Mouse (Mus musculus) adrenal gland, postnatal 10 days (tissue): ENCODE data around the gene Colq. TPM values are rescaled to one million over a fixed set of nuclear protein-coding genes. Genes with fewer than 3 reads are reported as not detected.
"Not testable (repeated sequence)": the region's sequence is repeated elsewhere in the genome, so short reads cannot be mapped to it uniquely, and the experiment has no call there.

Experiments
- DNase-seq: peaks from one replicate; pipeline ENCODE4 v3.0.0; 2021; ENCODE audit warnings: mixed read lengths
- long read RNA-seq, 2 experiments: library from polyadenylated mRNA; stranded (forward); transcript quantifications; one replicate each; pipeline ENCODE4 v2.0.0; 2021
- total RNA-seq, 2 experiments: library from RNA; stranded (reverse); gene quantifications; 2 replicates each; pipeline ENCODE4 v1.2.3; 2021

Colq gene
- total RNA-seq = 1 to 10 TPM; 1.1 to 4.0 TPM
- long read RNA-seq, experiment 1, partial matches to known transcripts = 0 of 1 reads
- long read RNA-seq, experiment 1, other reads (novel, unspliced or antisense) = 0 of 1 reads
- long read RNA-seq, experiment 2 = 0 reads

DNA sequence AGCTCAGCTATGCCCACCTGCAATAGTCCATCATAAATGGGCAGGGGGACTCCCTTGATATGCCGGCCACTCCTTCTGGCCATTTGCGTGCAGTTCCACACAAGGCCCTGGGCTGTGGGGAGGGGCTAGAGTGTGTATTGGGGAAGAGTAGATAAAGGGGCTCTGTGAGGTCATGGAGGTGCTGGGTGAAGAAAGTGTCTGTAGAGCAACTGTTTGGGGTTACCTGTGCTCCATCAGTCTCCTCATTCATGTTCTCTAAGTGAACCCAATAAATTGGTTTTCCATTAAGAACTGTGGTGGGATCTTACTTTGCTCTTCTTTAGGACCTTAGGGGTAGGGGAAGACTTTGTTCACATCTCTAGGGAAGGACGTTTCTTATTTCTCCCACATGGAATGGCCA, at the start of gene Colq:
TSS of gene Colq (minus strand) at position 101 of the 400 bp plus-strand sequence.
- DNase-seq = no peak

DNA sequence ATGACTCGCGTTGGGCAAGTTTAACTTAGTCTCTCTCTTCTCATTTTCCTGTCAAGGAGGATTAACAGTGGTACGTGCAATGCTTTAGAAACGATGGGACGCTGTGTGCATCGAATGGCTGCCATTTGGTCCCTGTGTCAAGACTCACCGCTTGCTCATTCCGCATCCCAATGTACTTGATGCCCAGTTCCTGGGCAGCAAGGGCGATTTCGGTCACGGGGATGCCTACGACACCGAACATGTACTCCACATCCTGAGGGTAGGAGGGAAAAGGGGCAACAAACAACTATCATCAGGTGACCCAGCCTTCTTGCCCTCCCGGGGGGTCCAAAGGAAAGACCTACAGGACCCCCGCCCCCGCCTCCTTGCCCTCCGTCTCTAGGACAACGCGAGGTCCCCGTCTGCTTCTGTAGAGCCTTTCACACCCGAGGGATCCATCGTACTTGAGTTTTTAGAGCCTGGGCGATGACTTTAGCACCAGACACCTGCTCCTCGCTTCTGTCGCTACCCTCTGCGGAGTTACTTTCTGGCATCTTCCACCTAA, 49.3 kb upstream of the Colq start, which contains the start of gene Gm49387:
TSS of gene Gm49387 (minus strand) at position 533 of the 544 bp plus-strand sequence.
- DNase-seq = no peak

DNA sequence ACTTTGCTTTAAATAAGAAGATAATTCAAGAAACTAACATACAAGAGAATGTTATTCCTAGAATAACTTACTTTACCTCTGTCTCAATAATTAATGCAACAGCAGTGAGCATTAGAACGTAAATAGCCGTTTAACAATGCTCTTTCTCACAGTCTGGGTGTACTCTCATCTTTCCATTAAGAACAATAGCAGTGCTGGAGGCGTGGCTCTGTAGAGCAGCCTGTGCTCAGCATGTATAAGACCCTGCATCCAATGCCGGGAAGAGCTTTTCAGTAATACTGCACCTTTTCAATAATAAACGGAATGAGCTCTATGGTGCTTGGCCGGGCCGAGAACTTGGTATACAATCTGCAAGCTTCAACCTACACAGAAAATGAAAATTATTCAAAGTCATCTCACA, 39.5 kb upstream of the Colq start:
- DNase-seq = no peak

DNA sequence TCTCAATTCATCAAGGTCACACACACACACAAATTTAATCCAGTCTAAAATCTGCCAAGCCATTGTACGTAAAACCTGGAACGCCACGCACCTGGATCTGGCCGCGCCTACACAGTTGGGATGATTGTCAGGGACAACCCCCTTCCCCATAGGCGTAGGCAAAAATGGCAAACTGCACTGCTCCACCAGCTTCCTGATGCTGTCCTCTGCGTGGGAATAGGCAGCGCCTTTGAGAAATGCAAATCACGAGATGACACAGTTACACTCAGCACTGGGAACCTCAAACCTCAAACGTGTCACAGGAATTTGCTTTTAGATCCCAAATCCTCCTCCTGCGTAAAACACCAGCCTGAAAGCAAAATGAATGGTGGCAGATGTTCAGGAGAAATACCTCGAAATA, 31.6 kb upstream of the Colq start:
- DNase-seq = no peak

DNA sequence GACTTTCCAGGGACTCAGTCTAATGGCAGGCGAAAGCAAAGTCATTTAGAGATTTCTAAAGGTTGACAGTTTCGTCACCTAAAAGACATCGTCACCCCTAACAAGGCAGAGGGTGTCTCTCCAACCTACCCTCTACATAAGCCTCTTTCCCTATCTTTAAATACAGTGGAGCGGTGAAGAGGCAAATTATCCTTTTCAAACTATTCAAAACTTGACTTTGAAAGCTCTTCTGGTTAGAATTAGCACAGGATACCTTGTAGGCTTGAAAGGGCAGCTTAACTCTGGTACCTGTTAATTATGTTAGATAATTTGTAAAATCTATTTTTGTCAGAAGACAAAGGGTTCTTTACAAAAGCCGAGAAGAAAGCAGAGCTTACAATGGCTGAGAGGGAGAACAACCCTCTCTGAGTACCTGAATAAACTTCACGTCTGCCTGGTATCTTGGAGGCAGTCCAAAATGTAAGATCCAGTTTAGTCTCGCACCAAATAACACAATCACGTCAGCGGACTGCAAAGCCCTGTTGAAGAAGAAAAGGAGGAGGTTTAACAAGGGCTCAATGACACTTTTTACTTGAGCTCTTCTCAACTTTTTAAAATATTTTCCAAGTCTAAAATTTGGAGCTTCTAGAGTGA, 29.6 kb upstream of the Colq start:
- no peak for DNase-seq

DNA sequence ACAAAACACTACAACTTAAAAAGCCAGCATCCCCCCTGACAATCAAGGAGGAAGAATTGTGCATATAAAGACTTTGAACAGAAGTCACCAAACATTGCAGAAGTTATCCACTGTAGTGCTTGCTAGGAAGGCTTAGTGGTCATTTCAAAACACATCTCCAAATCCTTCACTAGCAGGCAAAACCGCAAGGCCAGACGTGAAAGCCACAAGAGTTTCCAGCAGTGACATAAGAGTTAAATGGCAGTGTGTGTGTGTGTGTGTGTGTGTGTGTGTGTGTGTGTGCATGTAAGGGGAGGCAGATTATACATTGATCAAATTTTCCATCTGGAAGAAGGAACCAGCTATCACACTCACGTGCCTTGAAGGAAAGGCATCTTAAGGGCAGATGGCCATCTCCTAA, 26.9 kb upstream of the Colq start:
- DNase-seq = no peak

DNA sequence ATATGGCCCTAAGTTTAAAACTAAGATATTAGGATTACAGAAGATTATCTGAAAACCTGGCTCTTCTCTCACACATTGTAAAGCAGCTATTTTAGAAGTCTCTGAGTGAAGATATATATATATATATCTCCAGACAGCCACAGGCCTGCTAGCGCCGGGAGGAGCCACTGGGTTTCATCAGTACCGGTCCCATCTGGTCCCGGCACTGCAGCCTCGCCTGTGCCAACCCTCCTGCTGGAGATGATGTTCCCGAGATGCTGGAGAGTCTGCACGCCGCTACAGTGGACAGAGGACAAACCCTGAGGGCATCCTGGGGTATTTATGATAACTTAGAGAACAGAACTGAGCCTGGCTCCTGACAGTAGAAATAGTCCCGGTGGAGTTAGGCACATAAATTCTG, 26.1 kb upstream of the Colq start:
- no peak for DNase-seq

DNA sequence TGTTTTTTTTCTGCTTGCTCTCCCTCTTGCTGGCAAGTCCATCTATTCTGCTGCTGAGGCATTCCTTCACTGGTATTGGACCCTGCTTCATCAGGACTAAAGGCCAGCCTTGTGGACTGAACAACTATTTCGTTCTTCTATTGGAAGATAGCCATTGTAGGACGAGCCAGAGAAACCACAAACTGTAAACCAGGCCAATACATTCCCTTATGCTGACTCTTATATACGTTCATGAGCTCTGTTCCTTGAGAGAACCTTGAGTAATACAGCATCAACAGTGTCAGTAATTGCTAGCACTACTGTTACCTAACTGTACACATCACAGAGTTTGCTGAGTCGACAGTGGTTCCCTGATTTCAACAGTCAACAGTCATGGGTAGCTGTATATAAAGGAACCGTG, 22.5 kb upstream of the Colq start:
- no peak for DNase-seq

DNA sequence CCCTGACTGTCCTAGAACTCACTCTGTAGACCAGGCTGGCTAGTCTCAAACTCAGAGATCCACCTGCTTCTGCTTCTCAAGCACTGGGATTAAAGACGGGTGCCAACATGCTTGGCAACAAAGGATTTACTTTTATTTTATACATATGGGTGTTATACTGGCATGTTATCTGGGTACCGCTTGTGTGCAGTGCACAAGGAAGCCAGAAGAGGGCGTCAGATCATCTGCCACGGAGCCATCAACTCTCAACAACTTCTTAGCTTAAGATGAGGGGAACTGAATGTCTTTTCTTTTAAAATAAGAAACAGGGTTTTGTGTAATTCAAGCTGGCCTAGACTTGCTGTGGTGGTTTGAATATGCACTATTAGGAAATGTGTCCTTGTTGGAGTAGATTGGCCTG, 20.8 kb upstream of the Colq start:
- DNase-seq = no peak

DNA sequence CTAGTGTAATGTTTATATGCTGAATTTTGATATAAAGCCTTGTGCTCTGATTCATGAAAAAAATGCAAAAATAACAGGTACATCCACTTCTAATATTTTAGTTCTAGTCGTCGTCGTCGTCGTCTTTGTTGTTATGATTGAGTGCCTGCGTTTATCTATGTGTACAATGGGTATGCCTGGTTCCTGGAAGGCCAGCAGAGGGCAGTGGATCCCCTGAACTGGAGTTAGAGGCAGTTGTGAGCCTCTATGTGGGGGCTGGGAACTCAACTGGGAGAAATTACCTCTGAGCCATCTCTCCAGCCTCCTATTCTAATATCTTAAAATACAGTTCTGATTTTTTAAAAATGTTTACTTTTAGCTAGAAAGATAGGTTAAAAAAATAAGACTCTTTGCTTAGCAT, 14.4 kb upstream of the Colq start:
- DNase-seq = no peak

DNA sequence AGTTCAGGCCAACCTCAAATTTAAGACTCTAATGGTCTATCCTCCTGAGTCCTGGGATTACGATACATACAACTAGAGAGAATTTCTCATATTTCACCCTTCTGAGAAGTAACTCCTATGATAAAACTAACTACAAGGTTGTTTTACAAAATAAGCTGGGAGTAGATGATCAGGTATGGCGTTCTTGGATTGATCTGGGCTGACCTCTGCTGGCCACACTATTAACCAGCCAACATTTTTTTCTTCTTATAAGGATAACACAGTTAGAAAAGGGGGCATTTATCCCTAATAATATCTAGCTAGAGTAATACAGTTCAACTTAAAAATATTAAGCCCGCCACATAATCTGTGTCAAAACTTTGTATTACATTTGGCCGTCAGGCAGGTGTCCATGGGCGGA, 13.8 kb upstream of the Colq start:
- DNase-seq = peak; percentile 16

DNA sequence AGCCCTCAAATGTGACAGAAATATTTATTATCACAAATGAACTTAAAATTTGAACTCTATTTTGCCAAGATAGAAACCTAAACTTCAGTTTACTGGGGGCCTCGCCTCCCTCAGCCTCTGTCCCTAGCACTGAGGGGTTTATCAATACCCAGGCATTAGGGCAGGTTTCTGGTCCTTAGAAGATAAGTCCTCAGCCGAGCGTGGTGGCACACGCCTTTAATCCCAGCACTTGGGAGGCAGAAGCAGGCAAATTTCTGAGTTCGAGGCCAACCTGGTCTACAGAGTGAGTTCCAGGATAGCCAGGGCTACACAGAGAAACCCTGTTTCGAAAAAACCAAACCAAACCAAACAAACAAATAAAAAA, 11.5 kb upstream of the Colq start:
- DNase-seq = not testable (repeated sequence)

DNA sequence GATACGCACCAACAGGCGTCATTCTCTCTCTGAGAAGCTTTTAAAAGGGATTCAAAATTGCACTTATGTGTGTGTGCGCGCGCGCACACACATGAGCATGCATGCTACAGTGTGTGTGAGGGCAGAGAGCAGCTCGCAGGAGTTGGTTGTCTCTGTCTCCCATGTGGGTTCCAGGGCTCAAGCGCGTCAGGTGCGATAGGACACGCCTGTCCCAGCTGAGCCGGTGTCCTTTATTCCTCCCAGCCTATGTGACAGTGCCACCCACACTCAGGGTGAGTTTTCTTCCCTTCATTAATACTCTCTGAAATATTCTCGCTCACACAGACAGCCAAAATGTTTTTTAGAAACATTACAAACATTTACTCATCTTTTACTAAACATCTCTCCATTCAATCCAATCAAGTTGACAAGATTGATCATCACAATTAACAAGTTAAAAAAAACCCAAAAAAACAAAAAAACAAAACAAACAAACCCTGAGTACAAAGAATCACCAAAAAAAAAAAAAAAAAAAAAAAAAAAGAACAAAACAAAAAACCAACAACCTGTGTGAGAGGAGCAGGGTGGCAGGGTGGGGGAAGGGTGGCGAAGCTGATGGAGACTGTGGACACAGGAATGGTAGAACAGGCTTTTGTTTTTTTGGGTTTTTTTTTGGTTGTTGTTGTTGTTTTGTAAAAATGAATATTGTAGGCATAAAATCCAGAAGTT, 10.9 kb upstream of the Colq start:
- DNase-seq = no peak

DNA sequence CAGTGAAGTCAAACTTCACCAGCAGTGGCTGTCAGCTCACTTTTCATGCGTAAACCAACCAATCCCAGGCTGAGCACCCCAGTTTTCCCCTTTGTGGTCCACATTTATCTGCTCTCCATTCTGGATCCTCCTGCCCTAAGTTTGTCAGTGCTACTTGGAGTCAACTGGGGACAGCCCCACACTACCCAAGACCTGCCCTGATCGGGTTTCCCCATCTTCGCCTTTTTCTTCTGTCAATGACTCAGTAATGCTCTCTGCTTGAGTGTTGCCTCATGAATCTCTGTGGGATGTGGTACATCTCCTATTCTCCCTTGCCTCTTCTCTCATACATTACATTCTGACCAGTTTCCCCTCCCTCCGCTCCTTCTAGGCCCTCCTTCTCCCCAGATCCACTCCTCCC, 6.3 kb upstream of the Colq start:
- no peak for DNase-seq

DNA sequence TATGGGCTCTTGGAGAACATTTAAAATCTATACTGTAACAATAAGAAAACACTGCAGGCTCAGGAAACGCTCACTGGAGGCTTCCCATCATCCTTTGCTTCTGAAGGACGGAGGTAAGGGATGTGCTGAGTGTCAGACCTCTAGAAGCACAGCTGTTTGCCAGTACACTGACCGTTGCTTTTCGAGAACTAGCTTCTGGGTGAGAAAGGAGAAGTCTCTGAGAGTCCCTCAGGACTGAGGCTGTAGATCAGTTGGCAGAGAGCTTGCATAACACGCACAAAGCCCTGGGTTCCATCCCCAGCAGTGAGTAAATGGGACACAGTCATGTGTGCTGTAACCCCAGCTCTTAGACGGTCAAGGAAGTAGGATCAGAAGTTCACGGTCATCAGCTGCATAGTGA, 5.3 kb upstream of the Colq start:
- no peak for DNase-seq

DNA sequence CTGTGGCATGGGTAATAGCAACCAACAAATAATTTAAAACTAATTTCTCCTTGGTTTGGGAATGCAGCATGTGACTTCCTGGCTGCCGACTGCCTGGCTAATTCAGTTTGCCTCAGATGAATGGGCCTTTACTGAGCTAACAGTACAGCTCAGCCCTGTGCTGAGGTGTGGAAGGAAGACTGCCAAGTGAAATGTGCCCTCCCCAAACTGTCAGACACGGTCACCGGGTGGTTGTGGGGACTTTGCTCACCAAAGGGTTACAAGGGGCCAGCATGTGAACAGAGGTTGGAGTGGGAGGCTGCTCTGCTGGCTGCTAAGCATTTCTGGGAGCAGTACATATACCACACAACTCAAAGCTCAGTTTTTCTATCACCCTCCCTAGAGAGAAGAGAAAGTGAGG, 3.5 kb upstream of the Colq start:
- no peak for DNase-seq

DNA sequence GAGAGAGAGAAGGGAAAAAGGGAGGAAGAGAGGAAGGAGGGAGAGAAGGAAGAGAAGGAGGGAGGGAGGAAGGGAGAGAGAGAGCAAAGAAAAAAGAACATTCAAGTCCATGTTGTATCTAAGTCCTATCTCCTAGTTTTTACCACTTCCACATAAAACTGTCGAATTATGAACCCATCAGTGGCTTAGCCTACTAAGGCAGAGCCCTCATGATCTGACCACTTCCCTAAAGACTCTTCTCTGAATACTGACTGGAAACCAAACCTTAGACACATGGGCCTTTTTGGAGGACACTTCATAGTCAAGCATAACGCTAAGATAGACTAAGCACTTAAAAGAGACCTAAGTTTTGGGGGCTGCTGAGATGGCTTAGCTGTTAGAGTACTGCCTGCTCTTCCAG, 1.9 kb upstream of the Colq start:
- no peak for DNase-seq

DNA sequence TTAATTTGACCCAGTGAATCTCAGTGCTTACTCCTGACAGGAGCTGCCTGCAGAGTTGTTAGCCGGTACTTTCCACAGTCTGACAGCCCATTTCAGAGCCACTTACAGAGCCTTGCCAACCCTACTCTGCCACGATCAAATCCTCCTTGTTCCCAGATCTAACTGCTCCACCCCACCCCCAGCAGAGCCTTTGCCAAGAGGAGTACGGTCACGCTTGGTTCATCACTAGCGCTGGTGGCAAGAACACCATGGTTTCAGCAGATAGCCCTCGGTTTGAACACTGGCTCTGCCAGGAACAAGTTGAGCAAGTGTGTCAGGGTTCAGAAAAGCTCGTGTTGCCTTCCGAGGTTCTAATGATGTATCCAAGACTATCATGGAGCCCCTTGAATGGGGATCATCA, 4.7 kb downstream of the Colq start:
- DNase-seq = peak; percentile 10

DNA sequence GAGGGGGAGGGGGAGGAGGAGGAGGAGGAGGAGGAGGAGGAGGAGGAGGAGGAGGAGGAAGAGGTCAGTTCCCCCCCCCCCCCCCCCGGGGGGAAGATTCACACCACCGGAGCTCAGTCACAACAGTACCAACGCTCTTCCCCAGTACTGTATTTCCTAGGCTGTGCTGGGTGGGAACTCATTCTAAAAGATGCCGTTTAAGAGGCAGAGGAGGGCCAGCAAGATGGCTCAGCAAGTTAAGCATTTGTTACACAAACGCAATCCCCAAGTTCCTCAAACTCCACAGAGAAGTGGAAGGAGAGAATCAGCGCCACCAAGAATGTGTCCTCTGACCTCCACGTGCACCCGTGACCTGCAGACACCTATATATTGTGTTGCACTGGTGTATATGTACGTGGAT, 8.1 kb downstream of the Colq start:
- DNase-seq = no peak

DNA sequence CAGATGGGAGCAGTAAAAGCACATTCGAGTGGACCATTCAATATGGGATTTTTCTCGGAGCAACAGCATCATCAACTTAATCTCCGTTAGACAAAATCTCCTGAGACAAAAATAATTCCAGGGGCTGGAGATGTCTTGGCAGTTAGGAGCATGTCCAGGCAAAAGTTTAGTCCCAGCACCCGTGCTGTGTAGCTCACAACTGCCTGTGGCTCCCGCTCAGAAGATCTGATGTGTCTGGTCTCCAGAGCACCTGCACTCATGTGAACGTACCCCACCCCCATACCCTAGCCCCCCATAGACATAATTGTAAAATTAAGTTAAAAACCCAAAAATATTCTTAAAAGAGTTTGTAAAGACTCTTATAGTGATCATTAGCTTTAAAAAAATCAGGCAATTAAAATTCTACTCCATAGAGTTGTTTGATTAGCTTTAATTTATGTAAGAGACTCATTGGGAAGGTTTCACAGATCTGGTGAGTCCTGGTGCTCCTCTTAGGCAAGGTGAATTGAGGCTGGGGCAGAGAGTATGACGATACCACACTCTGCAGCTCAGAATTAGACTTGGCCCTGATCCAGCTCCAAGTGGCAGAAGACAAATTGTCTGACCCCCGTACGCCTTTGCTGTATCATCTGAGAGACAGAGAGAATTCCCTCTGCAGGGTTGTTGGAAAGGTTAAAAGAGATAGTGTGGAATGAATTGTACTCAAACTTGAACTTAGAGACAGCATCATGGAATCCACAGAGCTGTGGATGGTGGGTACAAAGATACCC, 13.0 kb downstream of the Colq start:
- DNase-seq = no peak

DNA sequence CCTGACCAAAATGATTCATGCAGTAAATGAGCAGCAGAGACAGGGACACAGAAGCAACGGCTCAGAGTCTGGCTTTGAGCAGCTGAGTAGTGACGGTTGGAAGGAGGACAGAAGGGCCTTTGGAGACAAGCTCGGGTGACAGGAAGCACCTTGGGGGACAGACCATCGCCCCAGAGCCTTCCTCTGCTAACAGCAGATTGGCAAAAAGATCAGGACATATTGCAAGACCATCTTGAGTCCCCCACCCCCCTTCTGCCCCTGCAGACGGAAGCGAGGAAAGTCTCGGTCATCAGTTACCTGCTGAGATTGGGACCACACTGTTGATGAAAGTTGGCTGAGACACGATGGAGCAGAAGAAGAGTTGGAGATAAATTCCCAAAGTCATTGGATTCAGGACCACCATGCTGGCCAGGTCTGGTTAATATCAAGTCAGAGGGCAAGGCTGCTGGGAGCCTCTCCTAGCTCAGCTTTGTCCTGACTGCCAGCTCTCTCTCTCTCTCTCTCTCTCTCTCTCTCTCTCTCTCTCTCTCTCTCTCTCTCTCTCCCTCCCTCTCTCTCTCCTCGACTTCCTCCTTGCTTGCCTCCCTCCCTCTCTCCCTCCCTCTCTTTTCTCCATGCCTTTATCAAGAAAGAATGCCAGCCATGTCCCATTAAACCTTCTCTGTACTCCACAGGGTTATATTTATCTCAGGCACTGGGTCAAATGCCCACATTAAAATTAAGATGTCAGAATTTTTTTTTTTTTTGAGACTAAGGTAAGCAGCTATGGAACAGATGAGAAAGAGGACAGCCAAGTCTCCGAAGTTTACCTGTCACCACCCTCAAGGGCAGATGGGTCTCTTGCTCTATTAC, 14.1 kb downstream of the Colq start:
- no peak for DNase-seq

DNA sequence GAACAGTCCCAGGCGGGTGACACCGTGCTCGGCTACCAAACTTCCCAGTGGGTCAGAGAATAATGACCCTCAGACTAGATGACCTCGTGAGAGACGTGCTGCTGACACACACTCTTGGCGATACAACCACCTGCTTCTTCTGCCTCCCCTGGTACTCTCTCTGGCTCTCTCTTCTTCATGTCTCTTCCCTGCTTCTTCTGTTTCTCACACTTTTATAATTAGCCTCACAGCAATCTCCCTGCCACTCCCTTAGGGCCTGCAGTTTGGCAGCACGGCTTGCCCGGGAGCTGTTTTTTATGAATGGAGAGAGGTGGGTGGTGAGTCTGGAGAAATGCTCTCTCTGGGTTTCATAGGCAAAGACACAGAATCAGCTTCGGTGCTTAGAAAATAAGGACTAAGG, 15.3 kb downstream of the Colq start:
- peak; percentile 20 for DNase-seq
